Mouse (Mus musculus): ENCODE data around the gene Creb3.

DNA sequence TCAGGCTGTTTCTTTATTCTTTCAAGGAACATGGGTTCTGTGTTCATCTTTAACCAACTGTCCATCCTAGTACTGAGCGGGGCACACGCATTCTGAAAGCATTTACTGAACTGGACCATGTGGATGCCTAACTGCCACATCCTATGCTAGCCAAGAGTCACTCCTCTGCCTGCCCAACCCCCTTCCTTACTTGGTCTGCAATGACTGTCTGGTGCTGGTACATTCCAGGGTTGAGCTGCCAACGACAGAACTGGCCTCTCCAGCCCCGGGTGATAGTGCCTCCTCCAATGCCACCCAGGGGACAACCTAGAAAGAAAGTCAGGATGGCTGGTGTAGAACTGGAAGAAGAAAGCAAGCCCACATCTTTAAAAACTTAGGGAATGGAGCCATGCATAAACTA lies 11.4 kb downstream of the Creb3 start:
- TF ChIP-seq CTCF (IDR thresholded peaks at IDR 0.05; ENCODE audit: extremely low read depth, insufficient read length, insufficient replicate concordance, low read depth, low read length) (no peak), POLR2A (IDR thresholded peaks at IDR 0.05; ENCODE audit: low read depth, low read length) (no peak)
